Mouse (Mus musculus) ovary, postnatal 10 days (tissue): ENCODE data around the gene Cadm1.
A peak's percentile ranks its signal among the peaks of the same experiment; 100 is the strongest.

Source experiments
- DNase-seq: peaks from one replicate; pipeline ENCODE4 v3.0.0; 2022; ENCODE audit warnings: low spot score

Gene Cadm1

DNA sequence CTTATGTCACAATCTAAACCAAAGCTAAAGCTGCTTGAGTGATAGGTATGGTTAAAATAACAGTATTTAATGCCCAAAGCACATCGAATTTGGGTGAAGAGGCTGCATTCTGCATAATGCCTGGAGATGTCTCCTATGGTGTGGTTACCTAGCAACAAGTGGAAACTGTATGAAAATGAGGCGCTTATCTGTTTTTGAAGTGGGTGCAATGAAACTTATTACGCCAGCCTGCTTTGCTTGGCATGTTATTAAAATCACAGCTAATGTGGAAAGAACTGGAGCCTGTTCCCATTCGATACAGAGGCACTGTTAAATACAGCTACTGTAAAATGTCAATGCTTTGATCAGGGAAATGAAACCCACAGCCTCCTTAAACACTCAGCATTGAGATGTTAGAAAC lies 79.5 kb downstream of the Cadm1 start:
- no peak for DNase-seq

DNA sequence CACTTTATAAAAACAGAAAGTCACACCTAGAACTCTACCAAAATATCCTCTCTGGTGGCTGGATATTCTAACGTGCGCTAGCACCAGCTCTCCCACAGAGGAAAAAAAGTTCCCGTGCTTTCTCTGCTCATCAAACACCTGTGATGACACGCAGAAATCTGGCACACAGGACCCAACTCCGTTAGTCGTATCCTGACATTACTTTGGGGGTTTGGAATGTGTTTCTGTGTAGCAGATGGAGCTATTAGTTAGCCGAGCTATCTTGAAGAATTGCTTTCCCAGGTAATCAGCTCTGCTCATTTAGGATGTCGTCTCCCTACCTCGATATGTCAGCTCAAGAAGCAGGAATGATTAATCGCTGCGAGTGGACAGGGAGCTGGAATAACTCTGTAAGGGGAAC lies 80.3 kb downstream of the Cadm1 start:
- DNase-seq: no peak

DNA sequence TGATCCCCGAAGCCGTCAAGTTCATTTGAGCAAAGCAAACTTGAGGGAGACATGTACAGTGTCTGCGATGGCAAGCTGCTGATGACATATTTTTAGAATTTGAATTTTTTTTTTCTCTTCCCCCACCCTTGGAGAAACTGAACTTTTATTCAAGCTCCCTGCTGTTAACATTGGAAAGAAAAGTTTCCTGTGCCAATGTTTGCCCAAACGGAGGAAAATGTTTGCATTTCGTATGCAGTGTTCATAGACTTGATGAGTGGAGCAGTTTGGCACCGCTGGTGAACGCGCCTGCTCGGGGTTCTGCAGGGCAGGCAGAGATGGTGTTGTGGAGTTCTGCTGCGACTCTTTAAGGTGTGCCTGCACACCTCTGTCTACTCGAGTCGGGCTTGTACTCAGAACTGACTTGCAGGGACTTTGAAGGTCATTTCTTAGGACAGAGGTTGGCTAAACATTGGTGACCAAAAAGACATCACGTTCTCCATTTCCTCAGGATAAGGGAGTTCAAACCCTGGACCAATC lies 83.0 kb downstream of the Cadm1 start:
- no peak for DNase-seq

DNA sequence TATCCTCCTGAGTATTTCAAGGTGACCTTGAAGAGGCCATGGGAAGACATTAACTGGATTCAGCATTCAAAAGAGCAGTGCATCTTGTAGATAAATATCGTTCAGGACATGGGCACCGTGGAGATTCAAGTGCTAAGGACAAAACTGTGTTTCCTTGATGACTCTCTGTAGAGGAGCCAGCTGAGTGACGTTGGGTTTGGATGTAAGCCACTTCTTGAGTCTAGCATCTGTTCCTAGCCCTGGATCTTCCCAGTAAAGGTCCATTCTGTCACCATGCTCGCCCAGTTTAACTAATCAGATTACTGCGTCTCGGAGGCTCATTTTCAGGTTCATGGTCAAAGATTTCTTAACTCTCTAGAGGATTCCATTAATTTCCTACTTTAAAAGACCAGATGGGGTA lies 85.1 kb downstream of the Cadm1 start:
- DNase-seq: no peak

DNA sequence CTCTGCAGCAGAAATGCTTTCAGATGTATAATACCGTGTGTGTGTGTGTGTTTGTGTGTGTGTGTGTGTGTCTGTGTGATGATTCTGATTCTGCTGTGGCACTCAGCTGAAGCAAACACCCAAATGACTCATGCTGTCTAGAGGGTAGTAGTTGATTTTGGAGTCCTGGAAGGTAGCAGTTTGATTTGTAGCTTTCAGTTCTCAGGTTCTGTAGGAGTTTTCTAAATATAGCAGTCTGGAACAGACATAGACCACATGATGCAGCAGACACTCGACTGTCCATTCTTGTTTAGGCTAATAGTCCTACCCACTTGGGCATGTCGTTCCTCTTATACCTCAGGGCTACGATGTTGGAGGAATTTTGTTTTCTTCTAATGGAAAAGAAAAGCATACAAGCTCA lies 86.4 kb downstream of the Cadm1 start:
- no peak for DNase-seq

DNA sequence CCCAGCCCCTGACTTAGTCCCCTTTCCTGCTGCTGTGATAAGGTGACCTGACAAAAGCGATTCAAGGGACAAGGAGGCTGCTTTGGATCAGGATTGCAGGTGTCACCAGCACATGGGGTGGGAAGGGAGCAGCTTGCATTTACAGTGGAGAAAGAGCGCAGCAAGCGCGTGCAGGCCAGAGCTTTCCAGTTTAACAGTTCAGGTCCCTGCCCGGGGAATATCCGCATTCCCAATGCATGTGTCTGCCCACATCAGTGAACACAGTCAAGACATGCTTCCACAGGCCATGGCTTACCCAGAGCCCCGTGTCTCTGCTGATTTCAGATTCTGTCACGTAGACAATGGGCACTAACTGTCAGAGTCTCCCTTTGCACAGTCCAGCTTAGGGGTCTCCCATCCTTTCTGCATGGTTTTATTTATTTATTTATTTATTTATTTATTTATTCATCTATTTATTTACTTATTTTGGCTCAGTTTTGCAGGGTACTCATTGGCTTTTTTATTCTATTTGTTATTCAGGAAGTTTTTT lies 89.6 kb downstream of the Cadm1 start:
- DNase-seq: no peak

DNA sequence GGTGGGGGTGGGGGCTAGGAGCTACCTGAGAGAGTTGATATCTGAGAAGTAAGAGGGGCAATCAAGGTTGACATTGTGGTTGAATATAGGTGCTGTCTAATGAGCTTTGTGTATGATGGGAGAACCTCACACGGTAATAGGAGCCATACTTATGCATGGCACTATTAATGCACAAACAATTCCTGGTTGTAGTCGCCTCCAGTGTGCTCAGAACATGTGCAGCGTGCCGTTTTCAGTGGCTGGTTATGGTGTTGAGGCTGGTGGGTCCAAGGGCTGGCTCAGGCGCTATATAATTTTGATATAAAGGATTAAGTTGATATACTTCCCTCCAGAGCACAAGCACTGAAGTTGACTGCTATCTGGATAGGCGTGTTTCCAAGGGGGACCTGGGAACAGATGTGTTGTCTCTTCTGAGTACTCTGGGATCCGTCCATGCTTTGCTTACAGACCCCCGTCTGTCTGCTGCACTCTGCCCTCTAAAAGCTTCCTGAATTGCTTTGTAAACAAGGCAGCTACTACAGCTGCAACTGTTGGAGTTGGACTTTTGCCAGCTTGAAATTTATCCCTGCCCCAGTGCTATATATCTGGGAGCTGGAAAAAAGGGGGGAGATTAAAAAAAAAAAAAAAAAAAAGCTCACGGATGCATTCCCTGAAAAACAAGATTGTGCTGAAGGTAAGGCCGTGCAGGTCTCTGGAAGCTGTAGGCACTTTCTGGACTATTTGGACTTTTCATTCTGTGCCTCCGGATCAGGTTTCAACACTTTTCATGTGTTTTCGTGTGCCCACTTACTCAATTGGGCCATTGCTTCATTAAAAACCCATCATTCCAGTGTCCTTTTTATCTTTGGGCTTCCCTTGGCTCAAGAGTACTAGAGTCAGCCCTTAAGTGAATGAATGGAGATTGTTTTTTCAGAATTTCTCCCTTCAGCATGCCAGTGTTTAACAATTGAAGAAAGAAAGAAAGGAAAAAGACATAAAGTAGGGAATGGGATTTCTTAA lies 93.8 kb downstream of the Cadm1 start:
- no peak for DNase-seq

DNA sequence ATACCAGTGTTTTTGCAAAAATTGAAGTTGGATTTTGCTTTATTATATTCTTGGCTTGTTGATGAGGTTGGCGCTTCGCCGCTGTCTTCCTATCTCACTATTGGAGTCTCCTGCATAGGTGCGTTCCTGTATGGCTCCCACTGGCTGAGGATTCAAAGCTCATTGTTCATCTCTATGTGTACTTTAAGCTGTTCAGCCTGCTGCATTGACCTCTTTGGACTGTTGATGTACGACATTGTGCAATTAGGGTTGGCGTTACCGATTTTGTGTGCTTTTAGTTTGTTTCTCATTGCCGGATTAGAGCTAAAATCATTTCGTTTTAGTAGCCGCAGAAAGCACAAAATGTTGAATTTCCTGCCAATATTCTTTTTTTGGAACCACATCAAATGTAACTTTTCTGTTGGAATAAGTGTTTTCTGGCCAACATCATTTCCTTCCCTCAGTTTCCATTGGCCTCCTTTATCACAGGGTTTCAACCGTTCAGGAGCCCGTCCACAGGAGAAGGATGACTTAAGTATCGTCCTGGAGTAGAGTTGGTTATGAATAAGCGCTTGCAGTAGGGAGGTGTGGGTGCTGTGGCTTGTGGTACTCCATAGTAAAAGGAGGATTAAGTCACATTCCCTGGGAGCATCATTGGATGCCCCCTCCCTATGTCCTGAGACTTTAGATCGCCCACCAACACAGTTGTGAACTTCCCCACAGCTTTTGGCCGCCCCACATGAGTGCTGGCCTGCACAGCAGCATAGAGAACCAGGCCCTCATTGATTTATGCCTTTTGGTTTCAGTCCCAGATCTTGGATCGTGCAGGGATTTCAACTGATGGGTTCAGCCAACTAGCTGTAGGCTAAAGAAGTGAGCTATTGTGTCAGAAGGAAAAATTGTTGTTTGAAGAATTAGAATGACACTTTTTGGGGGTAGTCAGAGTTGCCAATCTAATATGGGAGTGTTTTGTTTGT lies 94.9 kb downstream of the Cadm1 start:
- peak; percentile 29 for DNase-seq

DNA sequence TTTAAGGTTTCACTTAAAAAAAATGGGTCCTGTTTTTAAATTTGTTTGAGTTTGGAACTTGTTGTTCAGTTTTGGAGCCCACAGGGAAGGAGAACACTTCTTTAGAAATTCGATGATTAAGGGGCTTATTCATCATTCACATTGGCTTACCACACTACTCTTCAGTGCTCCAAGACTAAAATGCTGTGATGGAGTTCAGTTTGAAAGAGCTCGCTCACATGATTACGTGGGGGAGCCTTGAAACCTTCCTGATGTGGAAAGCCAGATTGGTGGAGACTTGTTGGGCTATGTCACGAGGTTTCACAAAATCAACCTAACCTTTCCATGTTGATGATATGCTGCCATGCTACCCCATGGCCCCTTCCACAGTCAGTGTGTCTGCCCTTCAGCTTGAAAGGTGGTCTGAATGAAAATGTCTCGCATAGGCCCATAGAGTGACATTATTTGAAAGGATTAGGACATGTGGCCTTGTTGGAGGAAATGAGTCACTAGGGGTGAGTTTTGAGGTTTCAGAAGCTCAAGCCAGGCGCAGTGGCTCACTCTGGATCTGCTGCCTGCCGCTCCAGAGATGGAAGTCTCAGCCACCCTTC lies 95.7 kb downstream of the Cadm1 start:
- no peak for DNase-seq

DNA sequence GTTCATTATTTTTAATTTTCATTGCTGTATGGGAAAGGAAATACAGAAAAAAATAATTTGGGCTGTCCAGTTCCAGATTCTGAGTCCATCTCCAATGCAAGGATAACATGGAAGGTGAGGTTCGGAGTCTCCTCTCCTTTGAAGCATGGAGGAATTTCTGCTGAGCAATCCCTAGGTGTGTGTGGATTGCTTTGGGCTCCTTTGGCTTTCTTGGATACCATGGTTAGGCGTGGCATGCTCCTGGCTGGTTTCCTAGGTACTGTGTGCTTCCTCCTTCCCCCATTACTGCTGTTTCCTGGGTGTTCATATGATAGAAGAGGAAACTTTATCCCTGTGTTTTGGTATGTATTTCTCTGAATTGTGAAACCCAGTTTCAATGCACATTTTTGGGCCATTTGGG lies 98.0 kb downstream of the Cadm1 start:
- DNase-seq: no peak

DNA sequence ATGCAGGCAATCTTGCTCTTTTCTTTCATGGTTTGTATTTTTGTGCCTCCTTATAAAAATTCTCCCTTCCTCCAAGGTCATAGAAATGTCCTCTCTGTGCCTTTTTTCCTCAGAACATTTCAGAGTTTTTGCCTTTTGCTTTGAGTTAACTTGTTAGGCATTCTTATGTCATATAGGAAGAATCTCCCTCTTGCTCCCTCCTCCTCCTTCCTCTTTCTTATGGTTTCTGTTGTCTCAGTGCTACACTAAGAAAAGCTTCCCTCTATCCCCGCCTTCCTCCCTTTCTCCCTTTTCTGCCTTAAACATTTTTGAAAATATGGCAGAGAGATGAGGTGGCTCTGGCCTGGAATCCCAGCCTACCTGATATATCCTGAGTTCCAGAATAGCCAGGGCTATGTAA lies 98.6 kb downstream of the Cadm1 start:
- no peak for DNase-seq

DNA sequence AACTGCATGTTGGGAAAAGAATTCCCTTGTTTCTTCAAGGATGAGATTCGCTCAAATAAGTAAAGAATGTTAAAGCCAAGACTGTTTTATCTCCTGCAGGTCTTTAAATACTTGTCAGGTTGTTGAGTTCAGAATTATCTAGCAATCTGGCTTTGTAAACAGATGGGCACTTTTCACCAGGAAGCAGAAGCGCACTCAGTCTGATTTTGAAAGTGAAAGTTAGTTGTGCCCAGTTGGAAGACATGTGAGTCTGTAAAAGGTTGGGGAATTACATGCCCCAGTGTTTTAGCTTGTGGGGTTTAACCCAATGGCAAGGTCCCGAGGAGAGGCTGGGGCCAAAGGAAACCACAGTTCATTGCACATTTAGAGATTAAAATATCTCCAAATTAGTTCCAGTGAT lies 104.7 kb downstream of the Cadm1 start:
- no peak for DNase-seq

DNA sequence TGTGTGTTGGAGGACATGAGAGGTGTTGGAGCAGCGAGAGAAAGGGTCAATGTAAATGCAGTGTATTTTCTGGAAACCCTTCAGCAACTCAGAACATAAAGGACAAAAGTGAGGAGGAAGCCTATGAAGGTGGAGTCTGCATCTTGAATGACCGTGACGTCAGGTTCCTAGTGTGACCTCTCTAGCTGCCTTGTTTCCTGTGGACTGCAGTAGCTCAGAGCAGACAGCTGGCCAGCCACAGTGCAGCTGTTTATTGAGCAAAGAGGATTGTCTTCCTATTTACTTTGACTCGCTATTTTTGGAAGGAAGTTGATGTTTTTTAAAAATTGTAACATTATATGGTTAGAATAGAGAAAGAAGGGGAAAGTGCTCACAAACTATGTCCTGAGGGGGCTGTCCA lies 112.7 kb downstream of the Cadm1 start:
- DNase-seq: no peak

DNA sequence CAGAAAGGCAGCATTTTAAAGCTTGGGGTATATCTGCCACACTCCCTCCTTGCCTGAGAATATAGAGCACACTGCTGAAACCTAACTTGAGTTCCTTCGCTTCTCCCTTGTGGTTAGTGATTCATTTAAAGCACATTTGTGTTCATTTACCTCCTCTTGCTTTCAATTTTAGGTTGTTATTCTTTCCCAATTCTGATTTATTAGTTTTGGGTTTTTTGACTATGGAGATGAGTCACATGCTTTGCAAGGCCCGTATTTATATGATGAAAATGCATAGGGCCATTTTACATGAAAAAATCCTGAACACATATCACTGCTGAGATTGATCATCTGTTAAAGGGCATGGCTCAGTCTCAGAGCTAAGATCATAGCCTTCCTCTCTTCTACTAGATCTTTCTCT lies 115.1 kb downstream of the Cadm1 start:
- no peak for DNase-seq

DNA sequence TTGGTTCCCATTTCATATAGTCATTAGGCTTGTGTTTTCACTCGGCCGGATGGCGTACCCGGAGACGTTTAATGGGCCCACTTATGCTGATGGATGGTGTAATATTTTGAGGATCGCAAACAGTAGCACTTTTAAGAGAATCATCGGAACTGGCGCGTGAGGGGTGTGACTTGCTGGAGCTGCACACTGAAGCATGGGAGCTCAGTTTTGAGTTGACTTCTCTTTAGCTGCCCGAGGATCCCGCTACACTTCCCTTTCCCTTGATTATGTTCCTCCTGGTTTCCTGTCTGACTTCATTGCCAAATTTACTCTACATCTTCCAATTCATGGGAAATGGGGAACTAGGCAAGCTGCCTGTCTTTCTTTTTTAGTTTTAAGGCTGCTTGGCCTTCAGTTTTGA lies 121.5 kb downstream of the Cadm1 start:
- no peak for DNase-seq

DNA sequence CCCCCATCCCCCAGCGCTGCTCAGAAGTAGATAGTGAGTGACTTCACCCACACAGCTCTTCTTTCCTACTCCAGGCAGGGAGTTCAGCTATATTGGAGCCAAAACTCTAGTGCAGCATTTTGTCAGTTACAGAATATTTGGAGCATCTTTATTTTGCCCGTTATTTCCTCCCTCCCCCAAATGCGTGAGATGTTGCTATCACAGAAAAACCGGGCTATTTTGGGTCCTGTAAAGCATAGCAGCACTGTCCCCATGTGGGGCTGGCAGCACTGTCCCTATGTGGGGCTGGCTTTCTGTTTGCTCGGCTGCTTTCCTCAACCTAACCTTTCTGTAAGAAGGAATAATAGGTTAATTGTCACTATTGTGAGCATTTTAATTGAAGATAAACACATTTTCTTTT lies 122.2 kb downstream of the Cadm1 start:
- DNase-seq: no peak

DNA sequence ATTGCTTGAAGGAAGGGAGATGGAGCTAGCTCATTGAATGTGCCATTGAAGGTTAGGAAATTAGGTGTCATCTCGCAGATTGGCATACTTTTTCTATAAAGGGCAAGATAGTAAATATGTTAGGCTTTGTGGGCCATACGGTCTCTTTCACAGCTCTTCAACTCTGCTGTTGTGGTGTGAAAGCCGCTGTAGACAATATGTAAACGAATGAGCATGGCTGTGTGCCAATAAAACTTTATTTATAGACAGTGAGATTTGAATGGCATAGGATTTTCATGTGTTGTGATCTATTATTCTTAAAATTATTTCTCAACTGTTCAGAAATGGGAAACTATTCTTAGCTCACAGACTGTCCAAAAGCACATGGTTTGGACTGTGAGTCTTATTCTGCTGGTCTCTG lies 123.0 kb downstream of the Cadm1 start:
- no peak for DNase-seq

DNA sequence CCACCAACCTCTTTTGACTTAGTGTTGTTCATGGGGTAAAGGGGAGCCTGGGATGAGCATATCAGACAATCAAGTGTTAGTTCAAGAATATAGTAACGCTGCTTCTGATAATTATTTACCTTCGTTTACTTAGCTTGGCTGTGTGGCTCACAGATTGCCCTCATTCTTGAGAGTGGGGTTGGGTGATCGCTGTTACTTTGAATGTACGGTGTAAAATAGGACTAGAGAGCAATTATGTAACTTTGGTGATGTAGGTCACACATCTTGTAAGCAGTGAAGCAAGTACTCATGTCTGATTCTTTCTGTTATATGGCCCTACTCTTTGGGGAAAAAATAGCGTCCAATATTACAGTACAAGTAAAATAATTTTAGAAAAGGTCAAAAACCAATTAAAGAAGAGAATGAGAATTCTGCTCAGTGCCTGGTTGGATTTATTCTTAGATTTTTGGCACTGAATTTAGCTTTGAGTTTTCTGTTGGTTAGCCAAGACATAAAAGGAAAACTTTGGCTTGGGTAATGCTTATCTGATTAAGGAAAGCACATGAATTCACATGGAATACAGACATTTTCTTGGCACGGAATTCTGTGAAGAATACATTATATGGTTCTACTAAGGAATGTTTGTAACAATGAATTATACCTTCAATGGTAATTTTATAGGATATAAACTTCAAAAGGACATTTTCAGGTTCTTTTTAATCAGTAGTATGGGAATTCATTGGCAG lies 129.6 kb downstream of the Cadm1 start:
- DNase-seq: no peak

DNA sequence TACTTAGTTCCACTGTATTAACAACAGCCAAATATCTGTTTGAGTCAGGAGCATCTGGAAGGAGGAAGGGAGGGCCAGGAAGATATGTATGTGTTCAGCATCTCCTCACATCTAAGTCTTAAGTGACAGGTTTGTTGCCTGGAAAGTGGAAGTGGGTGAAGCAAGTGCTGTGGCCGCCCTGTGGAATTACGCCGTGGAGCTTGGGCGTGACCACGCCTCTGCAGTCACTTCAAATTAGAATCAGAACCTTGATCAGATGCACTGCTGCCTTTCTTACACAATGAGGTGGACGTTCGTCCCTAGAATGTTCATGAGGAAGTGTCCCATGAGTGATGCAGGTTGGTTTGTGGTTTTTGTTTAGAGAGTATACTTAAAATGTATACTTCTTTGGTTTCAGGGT lies 131.6 kb downstream of the Cadm1 start:
- DNase-seq: no peak

DNA sequence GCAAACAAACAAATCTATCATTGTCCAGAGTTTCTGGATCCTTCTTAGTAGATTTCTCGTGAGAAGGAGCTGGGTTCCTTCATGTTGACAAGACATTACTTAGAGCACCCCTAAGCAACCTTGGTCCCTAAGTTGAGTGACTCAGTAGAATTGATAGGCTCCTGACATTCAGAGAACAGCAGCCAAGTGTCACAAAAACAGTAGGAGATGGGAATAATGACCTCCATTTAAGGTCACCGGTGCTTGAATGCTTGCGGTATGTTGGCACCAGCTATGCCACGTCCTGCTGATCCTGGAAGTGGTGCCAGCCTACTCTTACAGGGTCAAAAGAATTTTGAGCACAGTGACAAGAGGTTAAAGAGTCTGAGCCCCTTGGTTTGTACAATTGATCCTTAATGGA lies 139.2 kb downstream of the Cadm1 start:
- DNase-seq: no peak

DNA sequence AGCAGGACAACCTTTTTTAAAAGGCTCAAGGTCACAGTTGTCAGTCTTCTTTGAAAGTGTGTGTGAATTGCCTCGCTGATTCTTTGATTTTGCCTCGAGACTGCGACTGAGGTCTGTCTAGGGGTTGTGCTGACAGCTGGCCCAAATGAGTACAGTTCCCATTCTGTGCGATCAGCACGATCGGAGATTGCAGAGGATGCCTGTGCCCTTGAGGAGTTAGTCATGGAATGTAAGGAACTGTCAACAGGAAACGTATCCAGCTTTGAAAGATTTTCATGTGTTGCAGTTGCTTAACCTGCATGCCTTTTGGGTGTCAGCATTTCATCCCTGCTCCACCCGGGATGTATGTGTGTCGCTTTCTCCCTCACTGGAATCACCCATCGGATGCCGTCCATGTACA lies 141.6 kb downstream of the Cadm1 start:
- DNase-seq: no peak
